Mouse (Mus musculus) lung, embryonic 14.5 days (tissue): ENCODE results near the gene Tmem255b. TPM values are rescaled to one million over a fixed set of nuclear protein-coding genes. Genes with fewer than 3 reads are reported as not detected.

Experiments
- ATAC-seq: fragments of 200-750 bp; cut with Nextera tagmentation; 2 replicates; pipeline ENCODE4 v1.8.0; 2017; ENCODE audit warnings: mild to moderate bottlenecking, moderate TSS enrichment, moderate library complexity; ENCODE audit not compliant: insufficient read depth
- DNase-seq: peaks from one replicate; pipeline ENCODE4 v3.0.0-alpha.2; 2015
- H3K27ac ChIP-seq: fragments of 300-500 bp; sonication (generic); 2 replicates; pipeline ENCODE4 v1.5.1; 2014; ENCODE audit warnings: low read depth, mild to moderate bottlenecking, moderate library complexity
- H3K27me3 ChIP-seq: fragments of 300-500 bp; sonication (generic); 2 replicates; pipeline ENCODE4 v1.6.1; 2014; ENCODE audit warnings: low read length, control low read depth; ENCODE audit not compliant: insufficient read depth
- H3K36me3 ChIP-seq: fragments of 300-500 bp; sonication (generic); 2 replicates; pipeline ENCODE4 v1.6.1; 2014; ENCODE audit warnings: control low read depth; ENCODE audit not compliant: insufficient read depth
- H3K4me1 ChIP-seq: fragments of 300-500 bp; sonication (generic); 2 replicates; pipeline ENCODE4 v1.6.1; 2014; ENCODE audit warnings: antibody characterized with exemption, control low read depth; ENCODE audit not compliant: insufficient read depth
- H3K4me2 ChIP-seq: fragments of 300-500 bp; sonication (generic); 2 replicates; pipeline ENCODE4 v1.6.1; 2014; ENCODE audit warnings: mild to moderate bottlenecking
- H3K4me3 ChIP-seq: fragments of 300-500 bp; sonication (generic); 2 replicates; pipeline ENCODE4 v1.5.1; 2014; ENCODE audit warnings: low read depth, low read length
- H3K9ac ChIP-seq: fragments of 300-500 bp; sonication (generic); 2 replicates; pipeline ENCODE4 v1.6.1; 2014
- H3K9me3 ChIP-seq: fragments of 300-500 bp; sonication (generic); 2 replicates; pipeline ENCODE4 v1.6.1; 2016; ENCODE audit warnings: low read depth, low read length, control low read depth
- CTCF ChIP-seq: IDR thresholded peaks from 2 replicates; pipeline ENCODE4 v1.5.1; 2016; ENCODE audit warnings: antibody characterized with exemption, low read depth
- WGBS: fragments of 180-500 bp; shearing (Covaris S2); extraction: QIAGEN DNeasy Blood & Tissue Kit; methylation state at CpG from one replicate; pipeline ENCODE4 v1.1.7; 2014; 5-methylcytosine and 5-hydroxymethylcytosine counted together
- polyA plus RNA-seq: library from polyadenylated mRNA; unstranded; fragments of >200 nt; fragmentation: Nextera tagmentation; extraction: Ambion mirVana; gene quantifications from 2 replicates; pipeline ENCODE4 v1.2.1, GENCODE M21; 2014

The Tmem255b gene
- polyA plus RNA-seq, 1 experiment from 2014 or later = 0.59 TPM

DNA sequence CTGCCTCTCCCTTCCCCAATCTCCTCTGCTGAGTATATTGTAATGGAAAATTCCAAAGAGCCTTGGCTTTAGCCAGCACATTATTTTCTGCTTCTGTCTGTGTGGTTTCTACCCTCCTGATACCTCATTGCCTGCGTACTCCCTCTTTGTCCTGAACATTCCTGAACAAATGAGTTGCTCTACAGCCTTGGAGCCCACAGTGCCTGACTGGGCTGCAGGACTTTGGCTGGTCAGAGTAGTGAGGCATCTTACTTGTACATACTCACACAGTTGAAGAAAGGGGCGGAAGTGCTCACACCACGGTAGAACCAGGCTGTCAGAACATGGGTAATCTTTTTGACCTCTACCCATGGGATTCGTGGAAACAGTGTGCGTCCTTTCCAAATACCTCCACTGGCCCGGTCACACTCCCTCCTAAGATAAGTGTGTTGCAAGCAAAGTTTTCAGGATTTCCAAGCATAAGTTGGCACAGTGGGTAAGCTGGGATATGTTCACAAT lies 82.3 kb downstream of the Tmem255b start:
- H3K9ac ChIP-seq = no peak overlapping the region
- H3K9me3 ChIP-seq = no peaks in the 10 kb centered on the region
- no peak overlapping the region for H3K27ac ChIP-seq
- no peak overlapping the region for H3K4me3 ChIP-seq
- H3K27me3 ChIP-seq = no peaks in the 10 kb centered on the region
- DNase-seq = no peak
- H3K36me3 ChIP-seq = no peaks in the 10 kb centered on the region
- no peak for TF ChIP-seq CTCF
- 87% methylated on average over 6 of the region's 6 CpGs for WGBS
- H3K4me1 ChIP-seq = peaks cover 23% of the 10 kb centered on the region
- no peak for ATAC-seq
- H3K4me2 ChIP-seq = no peak overlapping the region

Other genes starting within 250 kb of the Tmem255b start
- gene Grtp1, start 234.6 kb upstream of the Tmem255b start, polyA plus RNA-seq = 4.8 and 5.6 TPM in 2 replicates
- gene Adprhl1, start 181.0 kb upstream of the Tmem255b start, polyA plus RNA-seq = 1.6 TPM in 1 of 2 replicates, not detected in the other
- 26.2 TPM in 2 replicates for gene Dcun1d2, start 147.1 kb upstream of the Tmem255b start, polyA plus RNA-seq
- 36.8 and 44.0 TPM in 2 replicates for gene Tmco3, start 147.0 kb upstream of the Tmem255b start, polyA plus RNA-seq
- 216 and 219 TPM in 2 replicates for gene Tfdp1, start 96.4 kb upstream of the Tmem255b start, polyA plus RNA-seq
- gene Atp4b, start 38.4 kb upstream of the Tmem255b start, polyA plus RNA-seq = not detected in 2 replicates
- gene Grk1, start 30.1 kb upstream of the Tmem255b start, polyA plus RNA-seq = not detected in 2 replicates
- 43.5 and 47.1 TPM in 2 replicates for gene Gas6, start 59.3 kb downstream of the Tmem255b start, polyA plus RNA-seq
- gene 1700029H14Rik, start 127.3 kb downstream of the Tmem255b start, polyA plus RNA-seq = not detected in 2 replicates
- gene Rasa3, start 242.4 kb downstream of the Tmem255b start, polyA plus RNA-seq = 41.7 and 48.1 TPM in 2 replicates